Mouse (Mus musculus) CD4-positive, CD25-positive, alpha-beta regulatory T cell, adult 2 months (primary cell): ENCODE results near the gene Cdk15.

Source experiments
- DNase-seq: peaks from one replicate; pipeline ENCODE4 v3.0.0-alpha.2; 2012; ENCODE audit warnings: low read depth, low spot score

Cdk15 gene

DNA sequence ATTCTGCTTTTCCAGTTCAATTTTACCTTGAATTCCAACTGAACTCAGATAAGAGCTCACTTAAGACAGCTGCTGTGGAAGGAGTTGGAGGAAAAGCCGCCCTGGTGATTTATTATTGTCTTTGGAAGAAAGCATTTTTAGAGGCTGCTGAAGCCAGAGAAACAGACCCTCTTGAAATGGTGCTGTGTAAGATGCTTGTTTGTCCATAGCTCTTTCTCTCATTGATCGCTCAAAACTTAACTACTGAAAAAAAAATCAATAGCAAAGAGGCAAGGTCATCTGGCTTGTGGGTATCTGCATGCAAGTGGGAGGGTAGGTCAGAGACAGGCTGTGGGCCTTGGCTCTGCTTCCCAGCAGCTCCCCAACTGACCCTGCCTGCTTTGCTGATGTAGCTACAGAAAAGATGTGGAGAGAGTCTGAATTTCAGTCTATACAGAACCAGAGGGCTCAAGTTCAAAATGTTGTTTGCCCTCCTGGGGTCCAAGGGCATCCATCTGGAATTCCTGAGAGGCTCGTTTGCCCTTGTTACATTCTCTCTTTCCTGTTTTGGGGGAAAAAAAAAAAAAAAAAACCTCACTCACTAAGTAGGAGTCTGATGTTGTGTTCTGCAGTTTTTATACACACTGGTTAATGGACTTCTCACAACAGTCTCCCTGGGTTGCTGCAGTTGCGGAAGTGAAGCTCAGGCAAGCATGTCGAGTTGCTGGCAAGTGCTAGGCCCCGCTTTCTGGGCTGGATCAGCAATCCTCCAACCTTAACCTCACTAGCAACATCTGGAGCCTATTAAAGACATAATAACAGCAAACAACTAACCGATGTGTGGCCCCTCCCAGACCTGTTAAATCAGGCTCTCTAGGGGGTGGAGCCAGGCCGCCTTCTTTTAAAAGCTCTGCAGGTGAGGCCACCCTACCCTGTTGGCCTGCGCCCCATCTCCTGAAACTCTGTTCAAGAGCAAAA, 65.5 kb downstream of the Cdk15 start:
- DNase-seq: no peak

DNA sequence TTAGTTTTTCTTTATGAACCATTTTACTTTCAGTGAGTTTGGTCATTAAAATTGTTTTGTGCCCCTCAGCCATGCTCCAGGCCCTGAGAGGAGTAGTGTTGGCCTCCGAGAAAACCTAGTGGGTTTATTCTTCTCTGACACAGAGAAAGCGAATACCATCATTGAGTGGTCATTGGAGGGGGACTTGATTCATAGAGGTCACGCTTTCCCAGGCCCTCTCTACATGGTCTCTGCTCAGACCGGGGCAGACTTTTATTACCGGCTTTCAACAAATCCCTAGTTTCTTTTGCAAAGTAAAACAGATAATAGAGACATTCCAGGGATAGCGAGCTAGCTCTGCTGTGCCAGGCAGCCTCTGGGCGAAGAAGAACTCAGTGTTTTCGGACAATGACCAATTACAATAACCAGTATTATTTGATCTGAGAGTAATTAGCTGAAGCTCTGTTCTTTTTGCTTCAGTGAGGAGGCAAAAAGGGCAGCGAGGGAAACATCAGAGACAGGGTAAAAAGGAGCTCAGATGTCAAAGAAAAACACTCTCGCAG, 70.2 kb downstream of the Cdk15 start:
- no peak for DNase-seq

GRCm38 (mm10) chr1:59332737-59333385, 76.2 kb downstream of the Cdk15 start:
- no peak for DNase-seq

GRCm38 (mm10) chr1:59333386-59333759, 76.7 kb downstream of the Cdk15 start:
- no peak for DNase-seq

DNA sequence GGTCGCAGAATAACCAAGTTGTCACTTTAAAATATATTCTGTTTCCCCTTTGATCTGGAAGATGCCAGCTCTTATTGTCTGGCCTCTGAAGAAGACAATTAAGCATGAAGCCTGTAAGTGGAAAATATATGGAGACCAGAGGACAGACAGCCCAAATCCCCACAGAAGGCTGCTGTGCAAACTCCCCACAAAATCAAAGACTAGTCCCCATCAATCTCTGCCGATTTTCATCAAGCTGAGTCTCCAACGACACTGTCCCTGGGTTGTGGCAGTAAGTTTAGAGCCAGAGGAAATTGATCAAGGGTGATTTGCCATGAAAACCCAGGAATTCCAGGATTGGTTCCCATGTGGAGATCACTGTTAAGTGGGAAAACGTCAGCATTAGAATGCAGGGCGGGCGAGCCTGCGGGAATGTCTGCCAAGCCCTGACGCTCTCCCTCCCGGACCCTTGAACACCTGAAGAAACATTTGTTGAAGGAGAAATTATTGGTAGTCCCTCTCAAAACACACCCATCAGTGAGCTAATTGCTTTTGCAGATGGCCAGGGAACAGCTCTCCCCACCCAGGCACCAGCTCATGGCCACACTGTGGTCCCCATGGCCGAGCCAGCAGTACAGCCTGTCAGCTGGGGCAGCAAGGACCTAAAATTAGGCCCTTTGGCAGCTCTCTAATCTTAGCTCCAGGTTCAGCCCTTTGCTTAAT, 77.3 kb downstream of the Cdk15 start:
- no peak for DNase-seq

GRCm38 (mm10) chr1:59334562-59334890, 77.8 kb downstream of the Cdk15 start:
- no peak for DNase-seq

DNA sequence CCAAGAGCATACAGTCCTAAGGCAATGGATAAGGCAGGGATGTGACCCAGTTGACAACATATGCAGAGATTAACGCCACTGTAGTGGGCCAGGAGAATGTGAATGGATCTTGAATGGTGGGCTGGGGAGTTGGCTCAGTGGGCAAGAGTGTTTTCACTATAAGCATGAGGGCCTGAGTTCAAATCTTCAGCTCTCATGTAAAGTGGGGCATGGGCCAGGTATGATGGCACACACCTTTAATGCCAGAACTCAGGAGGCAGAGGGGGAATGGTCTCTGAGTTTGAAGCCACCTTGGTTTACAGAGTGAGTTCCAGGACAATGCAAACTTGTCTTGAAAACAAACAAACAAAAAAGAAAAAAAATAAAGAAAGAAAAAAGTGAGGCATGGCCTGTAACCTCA, 79.5 kb downstream of the Cdk15 start:
- DNase-seq: no peak

DNA sequence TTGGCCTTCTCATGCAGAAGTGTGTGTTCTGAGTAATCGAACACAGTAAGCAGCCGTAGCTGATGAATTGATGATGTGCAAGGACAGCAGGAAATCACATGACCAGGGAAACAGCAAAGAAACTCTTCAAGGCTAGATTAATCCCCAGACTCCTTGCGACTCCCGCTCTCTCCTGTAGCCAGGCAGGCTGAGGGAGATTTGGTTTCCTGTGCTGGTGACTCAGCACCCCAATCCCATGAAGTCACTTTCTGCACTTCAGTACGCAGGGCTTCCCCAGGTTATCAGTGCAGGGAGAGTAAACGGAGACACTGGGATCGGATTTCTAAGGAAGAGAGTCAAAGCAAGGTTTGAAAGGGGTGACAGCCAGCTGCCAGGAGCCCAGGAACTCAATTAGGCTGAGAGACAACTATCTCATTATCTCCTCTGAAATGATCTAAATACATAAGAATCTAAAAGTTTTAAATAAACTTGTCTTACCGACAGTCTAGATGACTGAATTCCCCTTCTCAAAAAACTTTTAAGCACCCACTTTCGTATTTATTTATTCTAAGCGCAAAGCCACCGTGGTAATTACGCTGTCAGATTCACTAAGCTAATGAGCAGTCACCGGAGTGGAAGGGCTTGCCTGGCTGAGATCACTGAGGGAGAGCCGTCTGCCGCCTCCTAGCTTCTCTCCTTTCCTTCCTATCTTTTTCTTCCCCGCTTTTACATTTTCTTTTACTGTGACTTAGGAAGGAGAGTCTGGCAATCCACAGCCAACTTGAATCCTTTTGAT, 84.3 kb downstream of the Cdk15 start:
- no peak for DNase-seq

DNA sequence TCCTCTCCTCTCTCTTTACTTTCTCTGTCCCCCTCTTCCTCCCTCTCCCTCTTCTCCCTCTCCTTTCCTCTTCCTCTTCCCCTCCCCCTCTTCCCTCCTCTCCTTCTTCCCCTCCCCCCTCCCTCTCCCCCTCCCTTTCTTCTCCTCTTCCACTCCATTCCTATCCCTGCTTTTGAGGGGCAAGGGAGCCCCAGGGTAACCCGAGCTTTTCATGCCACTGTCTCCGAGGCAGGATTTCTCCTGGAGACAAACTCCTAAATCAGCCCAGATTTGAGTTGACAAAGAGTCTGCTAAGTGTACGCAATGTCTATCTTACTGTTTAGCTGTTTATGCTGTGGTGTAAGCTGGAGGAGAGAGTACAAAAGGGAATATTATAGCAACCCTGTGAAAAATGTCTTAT, 85.0 kb downstream of the Cdk15 start:
- no peak for DNase-seq

DNA sequence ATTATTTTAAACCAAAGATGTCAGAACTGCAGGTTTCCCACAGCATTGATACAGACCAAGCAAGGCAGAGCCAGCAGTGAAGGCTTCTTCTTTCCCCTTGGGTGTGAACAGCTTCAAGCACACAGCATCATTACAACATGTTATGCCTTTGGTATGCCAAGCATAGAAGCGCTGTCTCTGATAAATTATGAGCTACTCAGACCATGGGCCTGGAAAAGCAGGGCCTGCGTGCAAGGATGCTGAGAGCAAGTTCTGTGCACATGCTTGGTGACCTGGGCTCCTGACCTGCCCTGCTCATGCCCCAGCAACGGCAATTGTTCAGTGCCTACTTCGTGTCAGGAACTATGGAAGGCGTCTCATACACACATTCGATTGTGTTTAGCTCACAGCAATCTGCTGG, 85.4 kb downstream of the Cdk15 start:
- no peak for DNase-seq

DNA sequence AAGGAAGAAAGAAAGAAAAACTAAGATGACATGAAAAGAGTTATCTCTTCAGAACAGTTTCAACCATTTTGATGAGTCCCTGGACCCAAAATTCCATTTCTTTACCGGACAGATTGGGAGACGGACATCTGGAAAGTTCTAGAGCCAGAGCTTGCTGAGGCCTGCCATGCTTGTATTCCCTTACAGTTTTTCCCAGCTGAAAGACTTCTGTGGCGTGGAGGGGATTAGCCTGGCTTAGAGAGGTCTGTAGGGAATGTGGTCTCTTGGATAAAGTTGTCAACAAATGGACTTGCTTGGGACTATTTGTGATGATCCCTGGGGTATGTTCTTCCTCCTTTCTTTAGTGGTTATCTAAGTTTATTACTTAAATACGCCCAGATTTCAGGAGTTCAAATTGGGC, 96.0 kb downstream of the Cdk15 start:
- DNase-seq: no peak

DNA sequence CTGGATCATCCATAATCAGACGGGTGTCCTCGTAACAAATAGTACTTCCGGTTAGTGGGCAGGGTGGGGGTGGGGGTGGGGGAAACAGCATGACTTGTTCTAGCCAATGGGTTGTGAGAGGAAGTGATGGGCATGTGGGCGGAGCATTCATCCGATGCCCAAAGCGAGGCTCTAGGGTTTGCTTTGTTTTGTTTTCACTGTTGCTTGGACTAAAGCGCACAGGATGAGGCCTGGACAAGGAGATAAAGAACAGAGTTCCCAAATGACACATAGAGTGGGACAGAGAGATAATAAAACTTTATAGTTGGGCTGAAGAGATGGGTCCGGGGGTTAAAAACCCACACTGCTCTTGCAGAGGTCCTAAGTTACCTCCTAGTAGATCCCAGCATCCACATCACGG, 98.7 kb downstream of the Cdk15 start:
- DNase-seq: no peak

GRCm38 (mm10) chr1:59359136-59359535, 102.4 kb downstream of the Cdk15 start:
- DNase-seq: no peak

GRCm38 (mm10) chr1:59360834-59361233, 104.1 kb downstream of the Cdk15 start:
- DNase-seq: no peak

DNA sequence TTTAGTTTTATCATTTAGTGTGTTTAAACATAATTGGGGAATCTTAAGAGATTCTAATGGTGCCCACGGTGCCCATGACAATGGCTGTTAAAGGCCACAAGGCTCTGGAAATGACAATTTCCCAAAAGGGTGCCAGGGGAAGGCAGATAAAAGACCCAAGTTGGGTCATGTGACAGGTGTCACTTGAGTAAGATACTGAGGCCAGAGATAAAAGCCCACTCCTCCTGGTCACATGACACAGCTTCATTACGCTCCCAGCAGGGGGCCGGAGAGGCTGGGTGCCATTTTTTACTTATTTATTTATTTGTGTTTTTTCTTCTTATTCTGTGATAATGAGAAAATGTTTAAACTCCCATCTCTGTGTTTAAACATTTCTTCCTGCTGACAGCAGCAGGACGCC, 104.8 kb downstream of the Cdk15 start:
- no peak for DNase-seq

- DNase-seq: no peak
These were observed 105.3 kb downstream of the Cdk15 start for GRCm38 (mm10) chr1:59361966-59362365.

DNA sequence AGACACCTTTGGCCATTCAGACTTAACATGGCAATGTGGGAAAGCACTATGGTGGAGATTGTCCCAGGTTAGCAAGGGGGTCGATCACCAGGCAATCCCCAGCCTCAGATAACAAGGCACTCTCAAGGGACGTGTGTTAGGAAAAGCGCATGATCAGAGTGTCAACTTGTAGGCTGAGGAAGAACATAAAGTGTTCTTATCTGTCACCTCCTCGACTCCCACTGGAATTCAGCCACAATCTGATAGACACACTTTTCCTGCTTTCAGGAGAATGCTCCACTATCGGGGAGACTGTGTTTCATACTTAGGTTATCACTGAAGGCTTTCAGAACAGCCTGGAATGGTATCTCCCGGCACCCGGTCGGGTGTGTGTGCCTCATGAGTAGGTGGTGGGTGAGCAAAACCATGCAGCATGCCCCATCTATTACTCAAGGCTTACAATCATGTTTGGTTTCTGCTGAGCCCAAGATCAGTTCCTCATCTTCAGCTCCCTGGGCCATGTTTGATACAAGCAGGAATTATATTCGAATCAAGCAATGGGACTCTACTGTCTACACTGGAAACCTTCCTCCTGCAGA, 107.8 kb downstream of the Cdk15 start:
- DNase-seq: no peak

- DNase-seq: no peak
These were observed 111.4 kb downstream of the Cdk15 start for GRCm38 (mm10) chr1:59367928-59368648.

DNA sequence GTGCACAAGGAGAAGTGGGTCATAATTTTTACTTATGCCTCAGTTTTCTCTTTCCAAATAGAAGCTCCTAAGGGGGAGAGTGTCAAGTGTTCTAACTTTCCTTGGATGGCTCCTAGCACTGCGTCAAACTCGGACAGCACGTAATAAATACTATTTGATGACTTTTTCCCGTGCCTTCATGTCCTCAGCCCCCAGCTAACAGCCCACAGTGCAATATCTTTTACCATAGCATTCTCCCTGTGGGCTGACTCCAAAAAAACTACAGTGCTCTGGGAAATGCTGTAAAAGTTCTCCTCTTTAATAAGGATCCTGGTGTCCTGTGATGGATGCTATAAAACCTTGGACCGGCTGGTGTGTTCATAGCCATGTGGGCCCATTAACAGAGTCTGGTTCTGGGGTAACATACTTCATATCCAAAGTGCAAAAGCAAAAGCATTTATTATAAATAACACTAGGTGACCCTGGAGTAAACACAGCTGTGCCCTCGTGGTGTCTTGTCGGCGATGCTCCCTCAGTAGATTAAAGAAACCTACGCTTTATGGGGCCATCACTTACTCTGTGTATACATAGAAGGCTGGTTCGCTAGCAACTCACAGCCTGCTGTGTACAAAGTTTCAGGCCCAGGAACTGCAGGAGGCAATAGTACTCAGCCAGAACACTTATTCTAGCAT, 112.1 kb downstream of the Cdk15 start:
- no peak for DNase-seq

GRCm38 (mm10) chr1:59369320-59369685, 112.6 kb downstream of the Cdk15 start:
- DNase-seq: no peak
